Mouse (Mus musculus) fat pad, adult 2 months (tissue): ENCODE measurements around the gene Tnfrsf1b.
"Not testable (repeated sequence)": the region's sequence is repeated elsewhere in the genome, so short reads cannot be mapped to it uniquely, and the experiment has no call there.

Source experiments
- DNase-seq: peaks from one replicate; pipeline ENCODE4 v3.0.0-alpha.2; 2011; ENCODE audit warnings: low read depth, low spot score; ENCODE audit errors: extremely low read depth

Gene Tnfrsf1b

GRCm38 (mm10) chr4:145193991-145194511 lies 52.6 kb downstream of the Tnfrsf1b start:
- DNase-seq = no peak

- no peak for DNase-seq
Observed at GRCm38 (mm10) chr4:145193406-145193805, 53.3 kb downstream of the Tnfrsf1b start.

DNA sequence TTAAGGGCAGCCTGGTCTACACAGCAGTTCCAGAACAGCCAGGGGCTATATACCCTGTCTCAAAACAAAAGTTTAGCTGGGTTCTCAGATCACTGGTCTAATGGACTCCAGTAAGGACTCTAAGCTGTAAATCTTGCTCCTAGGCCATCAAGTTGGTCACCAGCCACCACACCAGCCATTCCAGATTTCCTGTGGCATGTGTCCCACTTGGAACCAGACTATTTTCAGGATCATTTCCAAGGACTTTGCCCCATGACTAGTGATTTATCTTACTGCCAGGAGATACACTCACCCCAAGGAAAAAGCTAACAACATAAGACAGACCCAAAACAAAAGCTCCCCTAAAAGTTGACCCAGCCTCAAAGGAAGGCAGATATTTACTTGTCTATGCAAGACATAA lies 54.0 kb downstream of the Tnfrsf1b start:
- peak; percentile 55 for DNase-seq

GRCm38 (mm10) chr4:145188561-145188960 lies 58.1 kb downstream of the Tnfrsf1b start:
- DNase-seq = no peak

GRCm38 (mm10) chr4:145187619-145188018 lies 59.1 kb downstream of the Tnfrsf1b start:
- DNase-seq = no peak

DNA sequence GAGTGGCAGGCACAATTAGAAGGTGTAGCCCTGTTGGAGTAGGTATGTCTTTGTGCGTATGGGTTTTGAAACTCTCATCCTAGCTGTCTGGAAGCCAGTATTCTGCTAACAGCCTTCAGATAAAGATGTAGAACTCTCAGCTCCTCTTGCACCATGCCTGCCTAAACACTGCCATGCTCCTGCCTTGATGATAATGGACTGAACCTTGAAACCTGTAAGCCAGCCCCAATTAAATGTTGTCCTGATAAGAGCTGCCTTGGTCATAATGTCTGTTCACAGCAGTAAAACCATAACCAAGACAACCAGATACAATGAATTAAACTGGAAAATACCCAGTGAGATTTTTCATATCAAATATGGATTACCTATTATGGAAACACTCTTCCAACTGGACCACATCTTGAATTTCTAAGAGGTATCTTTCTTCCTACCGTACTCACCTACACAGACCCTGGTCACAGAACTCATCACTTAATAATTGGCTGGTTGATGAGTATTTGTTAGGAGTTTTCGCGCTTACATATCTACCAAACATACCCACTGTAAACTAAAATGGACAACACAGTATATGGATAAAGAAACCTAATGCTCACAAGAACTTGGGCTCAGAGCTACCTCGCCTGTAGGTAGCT lies 67.6 kb downstream of the Tnfrsf1b start:
- no peak for DNase-seq

GRCm38 (mm10) chr4:145165542-145165941 lies 81.1 kb downstream of the Tnfrsf1b start:
- DNase-seq = not testable (repeated sequence)

DNA sequence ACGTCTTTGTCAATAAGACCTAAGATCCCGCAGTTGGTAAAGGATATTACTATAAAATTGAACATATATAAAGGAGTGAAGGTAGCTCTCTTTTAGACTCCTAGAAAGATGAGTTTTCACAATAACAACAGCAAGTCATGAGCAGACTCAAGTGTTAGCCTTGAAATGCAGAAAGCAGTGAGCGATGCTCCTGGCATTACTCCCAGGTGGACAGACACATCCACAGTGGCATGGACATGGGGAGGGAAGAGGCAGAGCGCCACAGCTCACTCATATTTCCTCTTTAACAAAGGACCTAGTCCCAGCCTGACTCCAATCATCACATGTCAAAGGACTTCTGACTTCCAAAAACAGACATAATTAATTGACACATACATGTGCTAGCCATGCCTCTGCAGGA lies 82.6 kb downstream of the Tnfrsf1b start:
- DNase-seq = no peak
